In genomic region chr1:24901278-24901677, GRCm38 (mm10) we compare ENCODE assay signal across 7 mouse cellular contexts.
A peak's percentile ranks its signal among the peaks of the same experiment; 100 is the strongest.
DNase-seq lines count a peak whose midpoint lies in the region; ATAC-seq and TF ChIP-seq lines count a peak whose summit lies in the region.

No protein-coding gene starts in this region.

- ATAC-seq in forebrain, embryonic 11.5 days (replicated peaks; ENCODE audit: low FRiP score), result peak; percentile 77

- no peaks in the 10 kb centered on the region for H3K9me3 ChIP-seq in forebrain, embryonic 11.5 days (ENCODE audit: control insufficient read depth, low read length)

- peak; percentile 68; the same call in 1 of the 2 replicates for TF ChIP-seq CTCF in brain, embryonic 14.5 days (IDR thresholded peaks at IDR 0.05; ENCODE audit: borderline replicate concordance, extremely low read depth, insufficient read depth, insufficient read length)

- no peaks in the 10 kb centered on the region for H3K27me3 ChIP-seq in forebrain, embryonic 11.5 days (ENCODE audit: control insufficient read depth, insufficient read depth, low read length)

- H3K27ac ChIP-seq in forebrain, embryonic 11.5 days (ENCODE audit: low read depth, low read length), result no peak overlapping the region

- no peak overlapping the region for H3K4me2 ChIP-seq in forebrain, embryonic 11.5 days (ENCODE audit: low read depth, low read length, severe bottlenecking)

- no peak overlapping the region for H3K9ac ChIP-seq in forebrain, embryonic 11.5 days (ENCODE audit: low read length)

- H3K4me1 ChIP-seq in forebrain, embryonic 11.5 days (replicated peaks; ENCODE audit: control insufficient read depth, insufficient read depth, low read length), result no peaks in the 10 kb centered on the region

- H3K36me3 ChIP-seq in forebrain, embryonic 11.5 days (ENCODE audit: control insufficient read depth, insufficient read depth, low read length), result no peaks in the 10 kb centered on the region

- no peak for TF ChIP-seq POLR2A in brain, embryonic 14.5 days (IDR thresholded peaks at IDR 0.05; ENCODE audit: borderline replicate concordance, extremely low read depth, insufficient read depth, insufficient read length, poor library complexity, severe bottlenecking)

- peak; percentile 26 for DNase-seq in urinary bladder, postnatal 14 days (ENCODE audit: low spot score)
- no peak for DNase-seq in urinary bladder, postnatal 4 days (ENCODE audit: low spot score in 2 of 2)
- peak; percentile 84 for DNase-seq in brain, embryonic 14.5 days (ENCODE audit: low read depth)
- DNase-seq in forebrain, embryonic 11.5 days (ENCODE audit: low spot score), result peak; percentile 83
- peak; percentile 47 to 89 for DNase-seq in layer of hippocampus, adult 18-20 months (ENCODE audit: low spot score in 2 of 2)
- DNase-seq in lung, postnatal 10 days, result peak; percentile 61
- DNase-seq in yolk sac, embryonic 10.5 days (ENCODE audit: low spot score), result no peak

- no peak overlapping the region for H3K4me3 ChIP-seq in forebrain, embryonic 11.5 days (ENCODE audit: low read depth, low read length)

- WGBS in forebrain, embryonic 11.5 days, result 39% methylated on average over 2 of the region's 2 CpGs

Comparison
In these comparisons a context has a peak if more than half of its experiments do, and no peak if none do; other contexts are left out.
1. DNase-seq: peak in urinary bladder, postnatal 14 days (single experiment), brain, embryonic 14.5 days (single experiment), forebrain, embryonic 11.5 days (single experiment), layer of hippocampus, adult 18-20 months (2 of 2) and lung, postnatal 10 days (single experiment); none in urinary bladder, postnatal 4 days (0 of 2) and yolk sac, embryonic 10.5 days (single experiment).